Mouse (Mus musculus) C2C12 (cell line): ENCODE measurements around the gene Piwil4.

ENCODE experiments used
- CTCF ChIP-seq: IDR thresholded peaks from one replicate; pipeline ENCODE4 v1.5.1; 2011; ENCODE audit not compliant: control insufficient read depth, insufficient read depth, insufficient read length
- MAX ChIP-seq: IDR thresholded peaks from one replicate; pipeline ENCODE4 v1.6.1; 2011; ENCODE audit warnings: mild to moderate bottlenecking, control low read depth
- MYOG ChIP-seq: IDR thresholded peaks from one replicate; pipeline ENCODE4 v1.6.1; 2011; ENCODE audit not compliant: control insufficient read depth, insufficient read length; ENCODE audit errors: extremely low read depth

DNA sequence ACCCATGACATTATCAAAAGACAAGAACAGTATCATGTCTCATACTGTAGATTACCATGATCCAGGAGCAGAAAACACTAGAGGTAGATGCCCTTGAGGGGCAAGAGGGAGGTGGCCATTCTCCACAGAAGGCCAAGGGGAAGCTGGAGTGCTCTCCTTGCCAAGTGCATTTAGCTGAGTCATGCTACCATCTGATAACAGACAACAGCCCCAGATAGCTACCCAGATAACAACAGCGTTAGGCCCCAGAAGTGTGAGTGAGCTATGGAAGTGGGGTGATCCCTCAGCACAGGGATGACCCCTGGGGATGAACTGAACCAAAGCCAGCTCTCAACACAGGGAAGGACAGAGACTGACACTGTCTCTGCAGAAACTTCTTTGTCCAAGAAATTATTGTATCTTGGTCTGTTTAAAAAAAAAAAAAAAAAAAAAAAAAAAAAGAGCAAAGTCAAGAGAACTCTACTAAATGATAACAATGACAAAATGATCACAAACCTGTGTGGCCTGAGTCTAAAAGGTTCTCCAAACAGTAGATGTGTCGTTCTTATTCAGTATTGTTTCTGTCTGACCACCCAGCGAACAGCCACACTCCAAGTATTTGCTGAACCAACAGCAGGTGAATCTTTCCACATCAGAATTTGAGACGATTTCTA, 909 bp downstream of the Piwil4 start:
- TF ChIP-seq CTCF = no peak
- no peak for TF ChIP-seq MYOG
- no peak for TF ChIP-seq MAX
